Comparison of ENCODE assay signal across 20 mouse cellular contexts in genomic region chr15:103361269-103361668, GRCm38 (mm10). TPM values are rescaled to one million over a fixed set of nuclear protein-coding genes. Genes with fewer than 3 reads are reported as not detected.
DNase-seq lines count a peak whose midpoint lies in the region; ATAC-seq lines count a peak whose summit lies in the region.
"Had no signal": no experiment of that assay in that cellular context is flagged by ENCODE, and none has a peak within 500 bp of the region (broad histone marks: within the 10 kb centered on the region; RNA-seq: fewer than 3 reads in every experiment).

No protein-coding gene starts in this region.

- 27% methylated on average over 1 of the region's 1 CpGs for WGBS in liver, embryonic 13.5 days (ENCODE audit: insufficient replicate concordance)
- 38% methylated on average over 1 of the region's 1 CpGs for WGBS in liver, embryonic 11.5 days
- 10% methylated on average over 1 of the region's 1 CpGs for WGBS in liver, embryonic 16.5 days (ENCODE audit: insufficient replicate concordance)

- H3K4me1 ChIP-seq in liver, embryonic 13.5 days (replicated peaks), result peaks cover 80% of the 10 kb centered on the region
- peaks cover 52% of the 10 kb centered on the region for H3K4me1 ChIP-seq in liver, embryonic 11.5 days (replicated peaks; ENCODE audit: control insufficient read depth, insufficient read depth, low read length)
- peaks cover 56% of the 10 kb centered on the region for H3K4me1 ChIP-seq in liver, embryonic 16.5 days (ENCODE audit: control insufficient read depth, low read depth, low read length)

- peak; percentile 6 for DNase-seq in adrenal gland, adult 2 months
- no peak for DNase-seq in adrenal gland, postnatal 10 days
- no peak for DNase-seq in liver, embryonic 13.5 days
- no peak for DNase-seq in liver, embryonic 11.5 days (ENCODE audit: low spot score)
- peak; percentile 56 for DNase-seq in splenic B cell, adult 2 months (ENCODE audit: low read depth, low spot score)
- DNase-seq in ovary, postnatal 14 days (ENCODE audit: low spot score), result no peak
- DNase-seq in ovary, adult 18-20 months (ENCODE audit: low spot score), result no peak
- DNase-seq: adrenal gland, adult 8-10 months; cerebellum, adult 11 months; kidney, adult 11 months; kidney, postnatal 36 days; midbrain, embryonic 14.5 days; right cerebral cortex, adult 18-20 months; thymus, postnatal 4 days had no signal

- peaks cover 4% of the 10 kb centered on the region; the same call in 1 of the 2 replicates for H3K27me3 ChIP-seq in liver, embryonic 13.5 days
- H3K27me3 ChIP-seq in liver, embryonic 11.5 days (replicated peaks; ENCODE audit: control insufficient read depth, insufficient read depth, low read length), result no peaks in the 10 kb centered on the region
- H3K27me3 ChIP-seq in liver, embryonic 16.5 days (ENCODE audit: control insufficient read depth, insufficient read depth, low read depth, low read length), result peaks cover 3% of the 10 kb centered on the region; the same call in 1 of the 2 replicates
- no peaks in the 10 kb centered on the region for H3K27me3 ChIP-seq in splenic B cell, adult 2 months (ENCODE audit: control insufficient read depth, insufficient read depth, low read length, poor library complexity, severe bottlenecking)
- H3K27me3 ChIP-seq: embryonic facial prominence, embryonic 15.5 days; limb, embryonic 12.5 days had no signal

- peak overlapping the region; percentile 26; the same call in 1 of the 2 replicates for H3K27ac ChIP-seq in liver, embryonic 13.5 days
- no peak overlapping the region for H3K27ac ChIP-seq in liver, embryonic 11.5 days (ENCODE audit: low read depth, low read length)
- H3K27ac ChIP-seq in liver, embryonic 16.5 days (ENCODE audit: low read length), result peak overlapping the region; percentile 7; the same call in 1 of the 2 replicates
- H3K27ac ChIP-seq: embryonic facial prominence, embryonic 15.5 days; forebrain, embryonic 12.5 days; hindbrain, embryonic 13.5 days; limb, embryonic 12.5 days had no signal

- no peak for ATAC-seq in liver, embryonic 13.5 days (ENCODE audit: low read depth)
- no peak for ATAC-seq in liver, embryonic 11.5 days (replicated peaks; ENCODE audit: low FRiP score)
- ATAC-seq in liver, embryonic 16.5 days (ENCODE audit: low read depth), result no peak

- H3K4me2 ChIP-seq in liver, embryonic 13.5 days, result no peak overlapping the region
- H3K4me2 ChIP-seq in liver, embryonic 11.5 days, result no peak overlapping the region
- H3K4me2 ChIP-seq in liver, embryonic 16.5 days (ENCODE audit: low read depth, low read length), result no peak overlapping the region
- H3K4me2 ChIP-seq: embryonic facial prominence, embryonic 15.5 days; forebrain, embryonic 12.5 days; hindbrain, embryonic 13.5 days; limb, embryonic 12.5 days had no signal

- no peak overlapping the region for H3K9ac ChIP-seq in liver, embryonic 13.5 days
- H3K9ac ChIP-seq in liver, embryonic 11.5 days (ENCODE audit: low read depth, low read length), result no peak overlapping the region
- H3K9ac ChIP-seq in liver, embryonic 16.5 days (ENCODE audit: low read depth, low read length), result no peak overlapping the region
- H3K9ac ChIP-seq: embryonic facial prominence, embryonic 15.5 days; forebrain, embryonic 12.5 days; hindbrain, embryonic 13.5 days; limb, embryonic 12.5 days had no signal

- peaks cover 23% of the 10 kb centered on the region for H3K36me3 ChIP-seq in liver, embryonic 13.5 days
- H3K36me3 ChIP-seq in liver, embryonic 11.5 days (ENCODE audit: control insufficient read depth, insufficient read depth, low read length), result peaks cover 8% of the 10 kb centered on the region
- no peaks in the 10 kb centered on the region for H3K36me3 ChIP-seq in liver, embryonic 16.5 days (ENCODE audit: control insufficient read depth, insufficient read depth)
- H3K36me3 ChIP-seq in splenic B cell, adult 2 months (ENCODE audit: control insufficient read depth, insufficient read depth, low read length, poor library complexity, severe bottlenecking), result no peaks in the 10 kb centered on the region
- H3K36me3 ChIP-seq: hindbrain, embryonic 13.5 days had no signal

- H3K9me3 ChIP-seq in liver, embryonic 13.5 days (replicated peaks), result no peaks in the 10 kb centered on the region
- no peaks in the 10 kb centered on the region for H3K9me3 ChIP-seq in liver, embryonic 11.5 days (ENCODE audit: control insufficient read depth, low read length)
- H3K9me3 ChIP-seq in liver, embryonic 16.5 days (replicated peaks; ENCODE audit: control insufficient read depth, low read length), result no peaks in the 10 kb centered on the region
- H3K9me3 ChIP-seq: embryonic facial prominence, embryonic 15.5 days; forebrain, embryonic 12.5 days; hindbrain, embryonic 13.5 days; limb, embryonic 12.5 days had no signal

- no peak overlapping the region for H3K4me3 ChIP-seq in liver, embryonic 13.5 days (replicated peaks)
- no peak overlapping the region for H3K4me3 ChIP-seq in liver, embryonic 11.5 days (ENCODE audit: low read depth, low read length)
- no peak overlapping the region for H3K4me3 ChIP-seq in liver, embryonic 16.5 days (ENCODE audit: low read depth, low read length)
- H3K4me3 ChIP-seq: embryonic facial prominence, embryonic 15.5 days; forebrain, embryonic 12.5 days; hindbrain, embryonic 13.5 days; limb, embryonic 12.5 days had no signal

RNA-seq across cellular contexts. Expression of gene Itga5, which starts 5.3 kb away (rescaled TPM):
- 10 to 100 TPM; 28.4 to 36.0 TPM for total RNA-seq in adrenal gland, adult 2 months (2021)
- polyA plus RNA-seq in adrenal gland, adult 2 months (2012; rRNA removed), result 28.5 and 33.7 TPM in 2 replicates
- total RNA-seq in adrenal gland, postnatal 10 days (2021), result 10 to 100 TPM; 38.0 to 38.2 TPM
- polyA plus RNA-seq in liver, embryonic 13.5 days (2015; fragmentation: Nextera tagmentation; extraction: Ambion mirVana), result 12.9 and 15.8 TPM in 2 replicates
- 35.4 and 35.7 TPM in 2 replicates for polyA plus RNA-seq in liver, embryonic 11.5 days (2014; fragmentation: Nextera tagmentation; extraction: Ambion mirVana)
- polyA plus RNA-seq in liver, embryonic 16.5 days (2015; fragmentation: Nextera tagmentation; extraction: Ambion mirVana), result 18.4 and 19.6 TPM in 2 replicates

RNA-seq across cellular contexts. Expression of gene Zfp385a, which starts 21.4 kb away (rescaled TPM):
- 10 to 100 TPM; 10.1 to 18.3 TPM for total RNA-seq in adrenal gland, adult 2 months (2021)
- 16.7 and 17.1 TPM in 2 replicates for polyA plus RNA-seq in adrenal gland, adult 2 months (2012; rRNA removed)
- 10 to 100 TPM; 20.1 to 24.2 TPM for total RNA-seq in adrenal gland, postnatal 10 days (2021)
- polyA plus RNA-seq in liver, embryonic 13.5 days (2015; fragmentation: Nextera tagmentation; extraction: Ambion mirVana), result 4.6 and 5.9 TPM in 2 replicates
- polyA plus RNA-seq in liver, embryonic 11.5 days (2014; fragmentation: Nextera tagmentation; extraction: Ambion mirVana), result 23.2 and 24.8 TPM in 2 replicates
- polyA plus RNA-seq in liver, embryonic 16.5 days (2015; fragmentation: Nextera tagmentation; extraction: Ambion mirVana), result 5.5 and 7.0 TPM in 2 replicates

RNA-seq across cellular contexts. Expression of gene Gpr84, which starts 50.9 kb away (rescaled TPM):
- total RNA-seq in adrenal gland, adult 2 months (2021), result not detected
- polyA plus RNA-seq in adrenal gland, adult 2 months (2012; rRNA removed), result 0.09 and 0.15 TPM in 2 replicates
- total RNA-seq in adrenal gland, postnatal 10 days (2021), result not detected
- polyA plus RNA-seq in liver, embryonic 13.5 days (2015; fragmentation: Nextera tagmentation; extraction: Ambion mirVana), result 0.28 and 0.29 TPM in 2 replicates
- polyA plus RNA-seq in liver, embryonic 11.5 days (2014; fragmentation: Nextera tagmentation; extraction: Ambion mirVana), result 0.49 and 0.78 TPM in 2 replicates
- polyA plus RNA-seq in liver, embryonic 16.5 days (2015; fragmentation: Nextera tagmentation; extraction: Ambion mirVana), result 1.0 and 1.1 TPM in 2 replicates
- total RNA-seq: adrenal gland, adult 8-10 months; gastrocnemius, adult 8-10 months had no signal

Comparison
In these comparisons a context has a peak if more than half of its experiments do, and no peak if none do; other contexts are left out.
1. DNase-seq: peak in adrenal gland, adult 2 months (single experiment) and splenic B cell, adult 2 months (single experiment); none in adrenal gland, postnatal 10 days (single experiment), liver, embryonic 13.5 days (single experiment), liver, embryonic 11.5 days (single experiment), ovary, postnatal 14 days (single experiment) and ovary, adult 18-20 months (single experiment).